Mouse (Mus musculus): Measurements from ENCODE around the gene Taf4. TPM values are rescaled to one million over a fixed set of nuclear protein-coding genes. Genes with fewer than 3 reads are reported as not detected.
A peak's percentile ranks its signal among the peaks of the same experiment; 100 is the strongest.

The Taf4 gene
- total RNA-seq (2021), result 10 to 100 TPM; 15.8 to 24.3 TPM

DNA sequence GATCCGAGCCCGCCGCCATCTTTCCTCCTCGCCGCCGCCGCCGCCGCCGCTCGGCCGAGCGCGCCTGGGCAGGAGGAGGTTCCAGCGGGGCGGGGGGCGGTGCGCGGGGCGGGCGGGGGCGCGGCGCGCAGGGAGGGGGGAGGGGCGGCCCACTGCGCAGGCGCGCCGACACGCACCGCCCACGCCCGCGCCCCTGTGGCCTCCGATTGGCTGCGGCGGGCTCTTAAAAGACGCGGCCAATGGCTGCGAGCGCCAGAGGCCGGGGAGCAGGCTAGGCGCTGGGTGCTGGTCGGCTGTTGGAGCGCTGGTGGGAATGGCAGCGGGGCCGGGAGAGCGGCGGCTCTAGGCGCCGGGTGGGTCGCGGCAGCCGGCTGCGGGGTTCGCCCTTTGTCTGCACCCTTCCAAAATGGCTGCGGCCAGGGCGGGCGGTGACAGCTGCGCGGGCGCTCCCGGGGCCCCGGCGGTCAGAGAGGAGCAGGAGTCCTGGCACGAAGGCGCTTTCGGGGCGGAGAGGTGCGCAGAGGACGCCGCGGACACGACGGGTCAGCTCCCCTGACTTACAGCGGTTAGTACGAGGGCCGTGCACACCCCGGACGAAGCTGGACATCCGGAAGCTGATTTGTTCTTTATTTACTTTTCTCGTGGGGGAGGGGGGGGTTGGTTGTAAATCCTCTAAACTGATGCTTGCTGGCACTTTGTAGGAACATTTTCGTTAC lies at the start of gene Taf4:
Gene Taf4, minus strand, starts transcription at position 19 of the 716 bp plus-strand sequence.
- peak; percentile 91 for DNase-seq (ENCODE audit: low spot score in 2 of 2)
- intact Hi-C loops (cut with DNase I), result loop anchor here (1.0 to 10.0 kb wide), 4 partner anchors 48 to 278 kb away; partner anchors contain the start of genes Lsm14b, Psma7, Rps21 and Ss18l1

DNA sequence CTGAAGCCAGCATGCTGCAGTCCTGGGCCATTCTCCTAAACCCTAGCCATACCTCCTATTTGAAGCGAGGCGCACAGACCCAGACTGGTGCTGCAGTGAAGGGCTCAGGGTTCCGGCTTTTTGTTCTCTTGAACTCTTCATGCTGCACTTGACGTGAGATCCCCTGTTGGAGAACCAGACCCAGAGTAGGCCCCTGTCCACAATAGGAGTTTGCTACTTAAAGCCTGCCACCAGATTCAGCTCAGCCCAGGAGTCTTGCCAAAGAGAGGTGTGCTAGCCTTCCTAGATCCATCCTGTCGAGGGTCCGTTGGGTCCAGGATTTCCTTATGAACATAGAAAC lies 49.4 kb upstream of the Taf4 start:
- intact Hi-C loops (cut with DNase I), result loop anchor here (1.0 to 5.0 kb wide), 2 partner anchors 16 to 109 kb away; partner anchors contain the start of genes Psma7 and Ss18l1
- no peak for DNase-seq (ENCODE audit: low spot score in 2 of 2)

DNA sequence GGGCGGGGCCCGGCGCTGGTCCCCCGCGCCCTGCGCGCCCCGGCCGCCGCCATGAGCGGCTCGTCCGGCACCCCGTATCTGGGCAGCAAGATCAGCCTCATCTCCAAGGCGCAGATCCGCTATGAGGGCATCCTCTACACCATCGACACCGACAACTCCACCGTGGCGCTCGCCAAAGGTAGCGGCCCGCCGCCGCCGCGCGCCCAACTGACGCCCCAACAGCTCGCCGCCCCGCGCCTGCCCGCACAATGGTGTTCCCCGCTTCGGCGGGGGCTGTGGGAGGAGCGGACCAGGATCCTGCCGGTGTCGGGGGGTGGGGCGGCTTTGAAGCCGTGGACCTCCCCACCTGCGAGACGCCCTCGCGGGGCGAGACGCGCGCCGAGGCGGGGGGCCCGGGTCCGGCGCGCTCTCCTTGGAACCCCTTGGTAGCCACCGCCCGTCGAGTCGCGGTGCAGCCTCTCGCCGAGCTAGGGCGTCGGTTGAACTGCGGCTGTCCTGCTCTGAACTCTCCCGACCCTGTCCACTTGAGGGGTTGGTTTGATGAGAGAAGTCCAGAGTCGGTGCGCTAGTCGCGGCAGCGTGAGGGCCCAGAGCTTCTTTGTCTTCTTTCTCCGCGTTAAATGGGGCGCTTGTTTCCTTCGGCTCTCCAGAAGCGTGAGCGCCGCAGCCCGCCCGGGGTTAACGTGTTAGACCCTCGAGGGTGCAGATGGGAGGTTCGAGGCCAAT lies 48.9 kb upstream of the Taf4 start:
- intact Hi-C loops (cut with DNase I), result loop anchor here (1.0 to 5.0 kb wide), 2 partner anchors 17 to 108 kb away; partner anchors contain the start of genes Psma7 and Ss18l1
- no peak for DNase-seq (ENCODE audit: low spot score in 2 of 2)

DNA sequence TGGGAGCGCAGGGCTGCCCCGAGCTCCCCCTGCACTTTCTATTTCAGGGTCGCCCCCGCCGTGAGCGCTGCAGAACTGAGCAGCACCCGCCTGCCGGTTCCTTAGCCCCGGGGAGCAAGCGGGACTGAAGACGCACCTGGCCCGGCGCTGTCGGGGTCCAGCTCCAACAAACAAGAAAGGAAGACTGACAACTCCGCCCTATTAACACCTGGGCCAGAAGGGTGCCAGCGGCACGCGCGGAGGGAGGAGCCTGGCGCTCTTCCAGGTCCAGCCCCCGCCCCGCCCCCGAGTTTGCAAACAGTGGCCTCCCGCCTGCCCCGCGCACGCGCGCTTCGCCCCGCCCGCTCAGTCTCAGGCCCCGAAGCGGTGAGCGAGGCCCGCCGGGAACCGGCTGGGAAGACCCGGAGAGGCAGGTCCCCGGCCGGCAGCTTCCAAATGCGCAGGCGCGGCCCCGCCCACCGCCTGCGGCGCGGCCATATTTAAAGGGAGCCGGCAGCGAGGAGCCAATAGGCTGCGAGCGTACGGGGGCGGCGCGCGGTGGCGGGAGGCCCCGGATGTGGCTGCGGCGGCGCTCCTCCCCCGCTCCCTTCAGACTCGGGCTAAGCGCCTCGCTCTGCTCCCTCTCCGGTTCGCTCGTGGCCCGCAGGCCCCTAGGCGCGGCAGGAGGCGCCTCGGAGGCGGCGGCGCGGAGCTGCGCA lies 48.1 kb upstream of the Taf4 start, which contains the start of gene Lsm14b:
Gene Lsm14b, plus strand, starts transcription at position 587 of the 698 bp plus-strand sequence.
- intact Hi-C loops (cut with DNase I), result loop anchor here (1.0 to 5.0 kb wide), 3 partner anchors 18 to 107 kb away; partner anchors contain the start of genes Psma7, Ss18l1 and Taf4
- DNase-seq (ENCODE audit: low spot score in 2 of 2), result peak; percentile 99 to 100

DNA sequence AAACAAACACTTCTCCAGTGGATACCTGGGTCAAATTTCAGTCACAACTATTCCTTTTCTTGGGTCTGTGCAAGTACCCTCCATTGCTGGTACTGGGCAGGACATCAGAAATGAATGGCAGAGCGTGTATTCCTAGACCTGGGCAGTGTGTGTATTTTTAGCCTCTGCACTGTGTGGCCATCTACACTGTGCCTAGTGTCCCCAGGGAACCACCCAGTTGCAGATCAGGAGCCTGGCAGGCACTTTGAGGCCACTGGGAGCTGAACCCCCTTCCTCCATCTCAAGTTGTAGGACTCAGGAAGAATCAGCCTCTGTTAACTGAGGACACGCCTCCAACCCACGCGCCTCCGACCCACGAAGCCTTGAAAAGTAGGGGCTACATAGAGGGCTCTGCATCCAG lies 46.3 kb upstream of the Taf4 start:
- intact Hi-C loops (cut with DNase I), result no loop called here

DNA sequence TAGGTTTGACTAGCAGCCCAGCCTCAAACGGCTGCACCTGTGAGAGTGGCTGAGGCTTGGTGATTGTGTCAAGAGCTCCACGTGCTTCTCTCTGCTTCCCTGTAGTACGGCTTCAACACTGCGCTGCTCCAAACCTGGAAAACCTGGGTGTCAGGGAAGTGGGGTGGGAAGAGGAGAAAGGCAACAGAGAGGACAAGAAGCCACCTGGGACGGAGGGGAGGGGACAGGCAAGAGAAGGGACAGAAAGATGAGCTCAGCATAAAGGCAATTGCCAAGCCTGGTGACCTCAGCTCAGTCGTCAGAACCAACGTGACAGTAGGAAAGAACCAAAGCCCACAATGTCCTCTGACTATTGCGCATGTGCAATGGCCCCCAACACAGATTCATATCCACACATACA lies 44.5 kb upstream of the Taf4 start:
- intact Hi-C loops (cut with DNase I), result no loop called here

More for the DNA sequence above, 46.3 kb upstream of the Taf4 start:
- DNase-seq (ENCODE audit: low spot score in 2 of 2), result no peak

DNA sequence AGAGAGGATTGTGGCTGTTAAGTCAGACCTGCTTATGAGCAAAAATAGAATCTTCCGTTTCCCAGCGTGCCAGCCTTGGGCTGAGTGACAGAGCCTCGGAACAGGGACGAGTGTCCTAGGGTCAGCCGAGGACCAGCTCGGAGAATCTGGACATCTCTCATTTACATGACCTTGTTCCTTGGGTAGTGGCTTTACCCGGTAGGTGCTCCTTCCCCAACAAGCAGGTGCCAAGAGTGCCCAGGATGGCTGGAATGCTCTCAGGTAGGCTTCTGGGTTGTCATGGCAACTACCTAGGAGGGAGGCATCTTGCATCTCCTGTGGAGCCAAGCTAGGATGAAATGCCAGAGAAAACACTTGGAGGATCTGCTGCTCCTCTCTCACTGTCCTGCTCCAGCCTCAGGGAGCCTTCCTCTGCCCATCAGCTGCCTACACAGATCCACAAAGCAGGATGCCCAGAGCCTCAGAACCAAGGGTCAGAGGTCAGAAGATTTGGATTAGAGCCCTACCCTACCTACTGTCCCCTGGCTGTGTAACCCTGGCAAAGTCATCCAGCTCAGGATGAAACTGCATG lies 43.7 kb upstream of the Taf4 start:
- intact Hi-C loops (cut with DNase I), result no loop called here
- no peak for DNase-seq (ENCODE audit: low spot score in 2 of 2)

More for the DNA sequence above, 44.5 kb upstream of the Taf4 start:
- DNase-seq (ENCODE audit: low spot score in 2 of 2), result no peak

DNA sequence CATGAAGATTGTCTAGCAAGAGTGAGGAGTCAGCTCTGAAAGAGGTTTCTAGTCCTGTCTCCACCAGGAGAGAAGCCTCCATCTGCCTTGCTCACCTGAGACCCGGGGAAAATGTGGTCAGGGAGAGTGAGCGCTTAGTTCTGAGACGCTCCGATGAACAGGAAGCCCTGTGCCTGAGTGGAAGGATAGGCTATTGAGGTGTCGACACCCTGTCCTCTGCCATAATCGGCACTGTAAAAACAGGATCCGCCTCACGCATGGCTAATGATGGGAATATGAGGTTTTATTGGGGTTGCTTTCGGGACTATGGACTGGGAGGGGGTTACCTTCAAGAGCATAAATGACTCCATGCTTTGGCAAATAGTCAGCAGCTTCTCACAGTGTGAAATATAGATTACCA lies 42.1 kb upstream of the Taf4 start:
- DNase-seq (ENCODE audit: low spot score in 2 of 2), result no peak
- intact Hi-C loops (cut with DNase I), result no loop called here

DNA sequence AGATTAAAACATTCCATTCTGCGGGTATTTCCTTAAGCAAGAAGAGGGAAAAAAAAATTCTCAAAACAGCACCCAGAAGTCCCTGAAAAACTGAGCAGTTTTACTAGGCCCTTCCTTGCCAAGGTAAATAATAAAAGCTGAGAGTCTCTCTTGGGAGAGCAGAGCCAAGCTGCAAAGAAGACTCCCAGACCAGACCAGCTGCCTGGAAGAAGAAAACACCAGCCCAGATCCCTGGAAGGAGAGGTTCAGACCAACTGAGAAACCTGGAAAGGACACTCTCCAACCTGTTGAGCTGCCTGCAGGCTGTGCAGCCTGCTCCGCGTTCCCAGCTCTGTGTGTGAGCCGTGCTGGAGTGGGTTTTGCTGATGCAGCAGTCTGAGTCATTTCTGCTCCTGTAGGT lies 41.2 kb upstream of the Taf4 start:
- DNase-seq (ENCODE audit: low spot score in 2 of 2), result no peak
- intact Hi-C loops (cut with DNase I), result no loop called here

DNA sequence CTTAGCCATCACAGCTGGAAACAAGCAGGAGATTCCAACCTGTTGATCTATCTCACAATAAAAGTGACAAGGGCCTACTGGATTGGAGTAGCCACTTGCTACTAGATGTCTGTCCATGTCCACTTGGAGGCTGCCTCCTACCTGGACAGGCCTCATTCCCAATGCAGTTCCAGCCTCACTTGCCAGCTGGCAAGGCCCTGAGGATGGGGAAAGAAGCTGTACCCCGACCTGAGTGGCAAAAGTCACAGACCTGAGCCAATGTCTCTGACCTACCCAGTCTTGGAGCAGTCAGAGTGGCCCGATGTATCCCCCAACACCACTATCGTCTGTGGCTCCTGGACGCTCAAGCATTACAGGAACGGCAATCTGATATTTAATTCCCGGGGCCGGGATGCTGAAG lies 37.2 kb upstream of the Taf4 start:
- intact Hi-C loops (cut with DNase I), result no loop called here

DNA sequence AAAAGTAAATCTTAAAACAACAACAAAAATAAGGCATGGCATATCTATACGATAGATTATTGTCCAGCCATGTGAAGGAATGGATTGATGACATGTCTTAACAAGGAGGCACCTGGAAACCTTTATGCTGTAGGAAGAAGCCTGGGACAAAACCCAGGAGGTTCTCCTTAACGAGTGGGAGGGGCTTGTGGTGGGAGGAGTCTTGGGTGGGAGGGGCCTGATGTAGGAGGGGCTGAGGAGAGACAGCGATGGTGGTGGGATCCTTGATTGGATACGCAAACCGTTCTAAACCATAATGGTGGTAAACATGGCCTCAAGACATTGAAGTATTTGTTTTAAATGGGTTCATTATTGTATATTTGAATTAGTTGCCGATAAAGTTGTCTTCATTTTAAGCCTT lies 34.9 kb upstream of the Taf4 start:
- DNase-seq (ENCODE audit: low spot score in 2 of 2), result no peak
- intact Hi-C loops (cut with DNase I), result no loop called here

More for the DNA sequence above, 37.2 kb upstream of the Taf4 start:
- DNase-seq (ENCODE audit: low spot score in 2 of 2), result no peak

DNA sequence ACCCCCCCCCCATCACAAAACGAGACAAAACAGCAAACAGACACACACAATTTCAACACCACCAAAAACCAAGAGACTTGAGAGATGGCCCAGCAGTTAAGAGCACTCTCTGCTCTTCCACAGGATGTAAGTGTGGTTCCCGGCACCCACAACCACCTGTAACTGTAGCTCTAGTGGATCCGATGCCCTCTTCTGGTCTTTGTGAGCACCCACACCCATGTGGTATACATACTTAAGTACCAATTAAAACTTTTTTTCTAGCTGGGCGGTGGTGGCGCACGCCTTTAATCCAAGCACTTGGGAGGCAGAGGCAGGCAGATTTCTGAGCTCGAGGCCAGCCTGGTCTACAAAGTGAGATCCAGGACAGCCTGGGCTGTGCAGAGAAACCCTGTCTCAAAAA lies 34.2 kb upstream of the Taf4 start:
- no peak for DNase-seq (ENCODE audit: low spot score in 2 of 2)
- intact Hi-C loops (cut with DNase I), result no loop called here

DNA sequence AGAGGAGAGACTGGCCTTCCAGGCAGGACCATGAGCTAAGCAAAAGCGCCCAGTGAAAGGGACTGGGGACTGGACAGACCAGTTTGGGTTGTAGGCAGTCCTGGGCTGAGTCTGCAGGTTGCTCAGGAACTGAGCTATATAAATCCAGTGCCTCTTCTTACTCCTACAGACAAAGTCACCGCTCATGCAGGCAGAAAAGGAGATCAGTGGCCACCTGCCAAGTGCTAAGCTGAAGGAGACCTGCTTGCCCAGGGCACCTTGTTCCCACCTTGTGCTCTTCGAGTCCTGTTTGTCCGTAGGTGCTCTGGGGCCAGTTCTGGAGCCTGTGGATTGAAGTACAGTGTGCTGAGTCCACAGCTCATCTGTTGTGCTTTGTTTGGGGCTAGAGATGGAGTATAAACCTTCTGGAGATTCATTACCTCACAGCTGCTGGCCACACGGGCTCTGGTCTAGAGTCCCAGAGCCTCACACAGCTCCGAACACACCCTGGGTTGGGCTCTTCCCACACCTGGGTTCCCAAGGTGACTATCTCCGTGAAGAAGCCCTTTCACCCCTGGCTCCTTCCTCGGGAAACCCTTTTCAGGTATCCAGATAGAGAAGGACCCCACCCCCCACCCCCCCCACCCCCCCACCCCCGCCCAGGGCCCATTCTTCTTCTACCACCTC lies 30.0 kb upstream of the Taf4 start:
- no peak for DNase-seq (ENCODE audit: low spot score in 2 of 2)
- intact Hi-C loops (cut with DNase I), result no loop called here

DNA sequence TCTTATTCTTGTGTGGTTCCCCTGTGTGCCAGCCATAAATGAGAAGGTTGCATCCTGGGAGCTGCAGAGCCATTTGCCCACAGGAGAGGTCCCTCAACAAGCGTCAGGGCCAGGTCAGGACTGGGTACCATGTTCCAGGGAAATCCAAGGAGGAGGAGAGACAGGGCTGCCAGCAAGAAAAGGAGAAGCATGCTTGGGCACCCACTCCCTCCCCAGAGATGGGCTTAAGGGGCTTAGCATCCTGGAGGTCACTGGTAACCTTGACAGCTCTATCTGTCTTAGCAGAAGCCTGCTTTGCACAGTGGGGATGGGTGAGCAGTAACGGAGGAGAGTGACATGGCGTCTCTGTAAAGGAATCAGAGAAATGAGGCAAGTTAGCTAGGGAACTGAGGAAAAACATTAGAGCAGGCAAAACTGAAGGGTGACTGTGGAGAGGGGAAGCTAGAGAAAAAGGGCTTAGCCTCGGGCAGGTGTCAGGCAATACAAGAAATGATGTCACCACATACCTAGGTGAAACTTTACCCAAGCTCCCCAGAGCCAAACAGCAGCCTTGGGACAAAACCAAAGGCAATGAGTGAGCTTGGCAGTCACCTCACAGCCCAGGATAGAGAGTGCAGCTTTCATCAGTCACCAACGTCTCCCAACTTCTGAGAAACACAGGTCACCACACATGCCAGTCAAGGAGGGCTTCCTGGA lies 29.4 kb upstream of the Taf4 start:
- intact Hi-C loops (cut with DNase I), result no loop called here
- no peak for DNase-seq (ENCODE audit: low spot score in 2 of 2)

DNA sequence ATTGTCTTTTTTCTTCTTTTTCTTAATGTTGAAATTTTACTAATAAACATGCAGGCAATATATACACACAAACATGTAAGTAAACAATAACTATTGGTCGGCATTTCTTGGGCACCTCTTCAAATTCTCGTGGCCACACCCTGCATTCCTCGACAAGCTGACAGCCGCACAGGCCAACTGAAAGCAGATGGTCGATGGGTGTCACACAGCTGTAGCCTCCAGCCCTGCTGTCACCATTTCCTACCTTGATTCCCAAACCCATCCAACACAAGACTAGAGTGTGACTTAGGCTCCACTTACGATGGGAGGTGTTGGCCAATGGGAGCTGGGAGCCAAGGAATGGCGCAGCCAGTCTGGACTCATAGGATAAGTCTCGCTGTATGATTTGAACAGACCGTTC lies 25.2 kb upstream of the Taf4 start:
- intact Hi-C loops (cut with DNase I), result no loop called here
- no peak for DNase-seq (ENCODE audit: low spot score in 2 of 2)

DNA sequence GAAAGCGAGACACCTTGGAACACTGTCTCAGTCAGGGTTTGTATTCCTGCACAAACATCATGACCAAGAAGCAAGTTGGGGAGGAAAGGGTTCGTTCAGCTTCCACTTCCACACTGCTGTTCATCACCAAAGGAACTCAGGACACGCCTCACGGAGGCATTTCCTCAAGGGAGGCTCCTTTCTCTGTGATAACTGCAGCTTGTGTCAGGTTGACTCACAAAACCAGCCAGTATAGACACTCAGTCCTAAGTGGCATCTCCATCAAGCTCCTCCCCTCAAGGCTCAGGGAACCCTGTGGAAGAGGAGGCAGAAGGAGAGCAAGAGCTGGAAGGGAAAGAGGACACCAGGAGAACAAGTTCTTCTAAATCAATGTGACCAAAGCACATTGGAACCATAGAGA lies 22.0 kb upstream of the Taf4 start:
- intact Hi-C loops (cut with DNase I), result no loop called here

DNA sequence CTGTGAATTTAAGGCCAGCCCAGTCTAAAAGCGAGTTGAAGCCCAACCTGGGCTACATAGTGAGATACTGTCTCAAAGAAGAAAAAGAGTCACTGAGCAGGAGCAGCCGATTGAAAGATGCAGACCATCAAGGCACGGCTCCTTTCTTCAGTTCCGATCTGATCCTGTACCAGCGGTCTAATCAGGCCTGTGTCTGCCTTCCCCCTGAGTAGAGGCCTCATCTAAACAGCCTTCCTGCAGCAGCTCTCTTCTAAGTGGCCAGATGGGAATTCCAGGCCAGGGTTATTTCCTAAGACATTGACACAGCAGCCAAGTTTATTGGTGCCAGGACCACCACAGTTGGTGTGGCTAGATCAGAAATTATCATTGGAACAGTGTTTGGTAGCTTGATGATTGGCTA lies 16.6 kb upstream of the Taf4 start:
- no peak for DNase-seq (ENCODE audit: low spot score in 2 of 2)
- intact Hi-C loops (cut with DNase I), result no loop called here

More for the DNA sequence above, 22.0 kb upstream of the Taf4 start:
- no peak for DNase-seq (ENCODE audit: low spot score in 2 of 2)

DNA sequence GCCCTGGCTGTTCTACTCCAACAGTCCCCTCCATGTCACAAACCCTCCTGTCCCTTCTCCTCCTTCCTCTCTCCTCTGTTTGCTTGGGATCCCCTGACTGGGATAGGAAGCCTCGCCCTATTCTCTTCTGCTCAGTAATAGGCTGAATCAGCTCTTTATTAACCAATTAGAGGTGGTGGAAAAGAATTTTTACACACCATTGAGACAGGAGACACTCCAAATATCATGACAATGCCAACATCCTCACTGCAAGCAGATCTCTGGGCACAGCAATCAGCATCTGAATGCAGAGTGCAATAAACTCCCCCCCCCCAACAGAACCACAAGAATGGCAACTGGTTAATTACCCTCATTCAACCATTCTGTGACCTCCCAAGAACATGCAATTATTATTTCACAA lies 12.7 kb upstream of the Taf4 start:
- intact Hi-C loops (cut with DNase I), result no loop called here
- DNase-seq (ENCODE audit: low spot score in 2 of 2), result no peak
